Mouse (Mus musculus): ENCODE data around the gene Mup10.
"Not testable (repeated sequence)": the region's sequence is repeated elsewhere in the genome, so short reads cannot be mapped to it uniquely, and the experiment has no call there.

Gene Mup10

DNA sequence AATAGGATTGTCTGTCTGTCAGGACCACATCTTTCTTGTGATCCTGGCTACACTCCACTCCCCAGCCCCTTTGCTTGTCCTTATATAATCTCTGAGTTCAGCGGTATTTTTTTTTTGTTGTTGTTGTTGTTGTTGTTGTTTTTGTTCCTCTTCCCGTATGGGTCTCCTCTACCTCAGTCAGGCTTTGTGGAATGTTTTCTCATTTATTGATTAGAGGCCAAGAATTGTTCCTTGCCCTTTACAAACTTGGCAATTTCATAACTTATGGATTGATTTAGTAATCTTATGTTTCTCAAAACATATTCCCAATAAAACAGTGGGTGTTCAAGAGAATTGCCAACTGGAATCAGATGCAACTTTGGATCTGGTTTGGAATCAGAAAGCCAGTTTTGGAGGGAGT, at the start of gene Mup10:
Gene Mup10 (minus strand): TSS at position 101 of the 400 bp plus-strand sequence.
- not testable (repeated sequence) for DNase-seq (ENCODE audit: low read depth)
